Mouse (Mus musculus): ENCODE results near the gene 2310007B03Rik.

The 2310007B03Rik gene

DNA sequence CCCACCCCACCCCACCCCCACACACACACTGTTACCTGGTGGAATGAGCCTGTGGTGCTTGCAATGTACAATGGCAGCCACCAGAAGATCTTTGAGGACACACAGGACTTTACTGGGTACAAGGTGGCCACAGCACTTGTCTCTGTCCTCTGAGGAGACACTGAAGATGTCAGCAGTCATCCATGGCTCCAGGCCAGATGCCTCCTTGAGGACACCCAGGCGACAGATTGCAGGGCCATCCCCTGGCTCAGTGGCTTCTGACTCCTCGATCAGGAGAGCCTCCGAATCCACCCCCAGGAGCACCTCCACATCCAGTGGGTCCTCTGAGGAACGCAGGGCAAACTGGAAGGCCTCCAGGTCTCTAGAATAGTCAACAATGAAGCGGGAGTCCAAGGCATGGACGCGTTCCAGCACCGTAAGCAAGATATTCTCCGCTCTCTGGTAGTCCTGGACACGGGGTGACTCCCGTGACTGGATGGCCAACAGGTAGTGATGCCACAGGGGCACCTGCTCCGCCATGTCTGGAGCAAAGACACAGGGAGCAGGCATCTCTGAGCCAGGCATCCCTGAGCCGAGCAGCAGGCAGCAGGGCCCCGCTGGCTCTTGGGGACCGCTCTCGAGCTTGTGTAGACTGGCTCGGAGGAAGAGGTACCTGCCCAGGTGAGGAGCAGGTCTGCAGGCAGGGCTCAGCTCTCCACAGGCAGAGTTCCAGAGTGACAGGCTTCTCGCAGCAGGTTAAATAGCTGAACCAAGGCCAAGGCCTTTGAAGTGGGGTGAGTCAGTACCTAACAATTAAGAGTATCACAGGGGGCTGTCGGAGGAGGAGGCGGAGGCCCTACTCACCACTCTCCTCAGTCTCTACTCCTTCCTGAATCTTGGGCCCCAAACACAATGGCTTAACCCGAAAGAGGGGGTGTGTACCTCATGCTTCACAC is 915 bp downstream of the 2310007B03Rik start:
- DNase-seq (ENCODE audit: low read depth), result no peak

DNA sequence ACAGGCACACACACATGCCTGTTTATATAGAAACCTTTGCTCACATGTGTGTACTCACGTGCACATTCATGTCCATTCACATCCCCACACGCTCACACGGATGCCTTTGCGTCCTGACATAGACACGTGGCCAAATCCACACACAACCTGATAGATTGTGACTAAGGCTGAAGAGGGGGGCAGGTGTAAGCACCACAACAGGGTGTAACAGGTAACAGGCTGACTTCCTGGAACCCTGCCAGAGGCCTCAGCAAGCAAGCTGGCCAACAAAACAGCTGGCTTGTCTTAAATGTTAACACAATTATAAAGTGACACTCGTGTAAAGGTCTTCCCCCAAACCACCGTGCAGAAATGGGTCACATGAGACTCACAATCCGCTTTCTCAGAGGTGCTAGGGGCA is 1.8 kb downstream of the 2310007B03Rik start:
- DNase-seq (ENCODE audit: low read depth), result no peak

DNA sequence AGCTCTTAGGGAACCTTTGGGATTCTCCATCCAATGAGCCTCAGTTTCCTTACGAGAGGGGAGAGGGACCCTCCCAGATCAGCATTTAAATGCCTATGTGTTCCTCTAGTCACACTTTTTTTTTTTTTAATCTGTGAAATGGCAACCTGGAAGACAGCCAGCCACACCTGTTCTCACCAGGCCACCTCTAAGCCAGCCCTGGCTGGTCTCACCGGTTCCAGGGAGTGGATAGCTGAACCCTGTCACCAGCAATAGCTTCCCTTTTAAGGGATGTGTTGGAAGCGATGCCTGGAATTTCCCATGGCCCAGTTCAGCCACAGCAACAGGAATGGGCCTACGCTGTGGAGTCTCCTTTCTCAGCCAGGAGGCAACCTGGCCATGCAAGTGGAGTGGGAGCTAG is 3.2 kb downstream of the 2310007B03Rik start:
- DNase-seq (ENCODE audit: low read depth), result no peak

- no peak for DNase-seq (ENCODE audit: low read depth)
These were observed 9.7 kb downstream of the 2310007B03Rik start for GRCm38 (mm10) chr1:93150907-93151661.

GRCm38 (mm10) chr1:93144176-93144575 is 16.6 kb downstream of the 2310007B03Rik start:
- no peak for DNase-seq (ENCODE audit: low read depth)

DNA sequence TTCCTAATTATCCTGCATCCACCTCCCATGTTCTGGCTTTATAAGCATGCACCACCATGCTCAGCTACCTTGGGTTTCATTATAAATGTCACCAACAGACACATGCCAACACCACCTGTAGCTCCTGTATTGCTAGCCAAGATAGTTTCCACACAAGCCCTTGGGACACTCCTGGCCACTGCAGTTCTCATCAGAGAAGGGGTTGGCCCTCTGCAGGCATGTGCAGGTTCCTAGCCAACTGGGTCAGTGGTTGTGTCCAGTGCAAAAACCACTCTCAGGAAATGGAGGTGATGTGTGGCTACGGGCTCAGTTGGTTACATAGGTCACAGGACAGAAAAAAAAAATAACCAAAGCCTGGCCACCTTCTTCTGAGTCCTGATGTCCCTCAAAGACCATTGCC is 17.9 kb downstream of the 2310007B03Rik start:
- DNase-seq (ENCODE audit: low read depth), result no peak

- DNase-seq (ENCODE audit: low read depth), result no peak
These were observed 21.0 kb downstream of the 2310007B03Rik start for GRCm38 (mm10) chr1:93139713-93140112.

DNA sequence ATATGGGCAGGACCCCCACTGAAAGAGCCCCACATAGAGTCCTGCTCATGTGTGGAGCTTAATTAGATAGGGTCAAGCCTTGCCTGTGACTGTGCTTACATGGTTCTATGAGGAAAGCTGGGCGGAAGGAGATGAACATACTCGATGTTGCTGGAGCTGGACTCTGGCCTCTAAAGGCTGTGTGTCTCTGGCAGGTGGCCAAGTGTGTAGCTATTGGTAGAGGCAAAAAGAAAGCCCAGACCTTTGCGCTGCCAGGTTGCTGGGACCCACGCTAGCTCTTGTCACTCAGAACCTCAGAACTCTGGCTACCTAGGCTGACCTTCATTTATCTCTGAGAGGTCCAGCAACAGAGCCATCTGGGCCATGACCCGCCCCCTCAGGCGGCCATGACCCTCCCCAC is 22.2 kb downstream of the 2310007B03Rik start:
- no peak for DNase-seq (ENCODE audit: low read depth)

DNA sequence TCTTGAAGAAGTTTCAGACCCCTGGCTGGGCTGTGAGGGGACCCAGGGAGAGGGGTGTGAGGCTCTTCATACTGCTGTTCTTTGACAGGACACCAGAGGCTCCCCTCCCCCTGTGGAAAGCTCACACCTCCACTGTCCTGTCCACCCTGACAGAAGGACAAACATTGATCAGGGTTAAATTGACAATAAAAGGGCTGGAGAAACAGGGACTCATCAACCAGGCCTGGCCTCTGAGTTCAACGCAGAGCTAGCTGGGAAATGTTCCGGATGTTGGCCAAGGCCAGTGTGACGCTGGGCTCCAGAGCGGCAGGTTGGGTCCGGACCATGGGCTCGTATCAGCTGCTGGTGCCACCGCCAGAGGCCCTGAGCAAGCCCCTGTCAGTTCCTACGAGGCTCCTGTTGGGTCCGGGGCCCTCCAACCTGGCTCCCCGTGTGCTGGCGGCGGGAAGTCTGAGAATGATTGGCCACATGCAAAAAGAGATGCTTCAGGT is 25.7 kb downstream of the 2310007B03Rik start, which contains the start of gene Agxt:
Agxt (plus strand) TSS at position 205 of the 491 bp plus-strand sequence.
- DNase-seq (ENCODE audit: low read depth), result no peak

GRCm38 (mm10) chr1:93132676-93133075 is 28.1 kb downstream of the 2310007B03Rik start:
- DNase-seq (ENCODE audit: low read depth), result no peak

DNA sequence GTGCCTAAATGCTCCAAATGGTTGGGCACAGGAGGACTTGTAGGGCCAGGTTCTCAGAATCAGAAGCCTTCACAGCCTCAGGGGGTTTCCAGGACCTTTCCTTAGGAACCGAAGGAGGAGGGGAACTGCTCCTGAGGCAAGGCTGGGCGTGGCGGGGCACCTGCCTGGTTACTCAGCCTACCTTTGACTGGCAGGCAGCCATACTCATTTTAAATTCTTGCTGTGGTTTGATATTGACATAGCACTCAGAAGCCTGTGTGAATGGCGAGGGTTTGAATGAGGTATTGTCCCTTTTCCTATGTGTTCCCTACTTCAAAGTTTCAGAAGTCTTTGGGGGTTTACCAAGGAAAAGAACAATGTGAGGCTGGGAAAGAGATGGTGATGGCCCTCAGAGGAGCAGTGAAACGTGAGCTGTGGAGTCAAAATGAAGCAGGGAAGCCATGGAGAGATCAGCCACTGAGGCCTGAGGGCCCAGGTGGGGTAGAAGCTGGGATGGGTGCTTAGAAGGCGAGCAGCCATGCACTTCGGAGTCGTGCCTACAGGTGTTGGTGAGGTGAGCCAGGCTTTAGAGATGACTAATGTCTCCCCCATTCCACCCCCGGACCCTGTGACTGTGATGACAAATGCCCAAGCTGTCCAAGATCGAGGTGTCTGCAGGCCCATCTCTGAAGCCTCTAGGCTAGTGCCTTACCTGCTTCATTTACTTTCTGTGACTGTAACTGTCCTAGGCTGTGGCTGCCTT is 30.3 kb downstream of the 2310007B03Rik start:
- DNase-seq (ENCODE audit: low read depth), result no peak

- DNase-seq (ENCODE audit: low read depth), result peak; percentile 26
These were observed 31.9 kb downstream of the 2310007B03Rik start for GRCm38 (mm10) chr1:93128710-93129349.

DNA sequence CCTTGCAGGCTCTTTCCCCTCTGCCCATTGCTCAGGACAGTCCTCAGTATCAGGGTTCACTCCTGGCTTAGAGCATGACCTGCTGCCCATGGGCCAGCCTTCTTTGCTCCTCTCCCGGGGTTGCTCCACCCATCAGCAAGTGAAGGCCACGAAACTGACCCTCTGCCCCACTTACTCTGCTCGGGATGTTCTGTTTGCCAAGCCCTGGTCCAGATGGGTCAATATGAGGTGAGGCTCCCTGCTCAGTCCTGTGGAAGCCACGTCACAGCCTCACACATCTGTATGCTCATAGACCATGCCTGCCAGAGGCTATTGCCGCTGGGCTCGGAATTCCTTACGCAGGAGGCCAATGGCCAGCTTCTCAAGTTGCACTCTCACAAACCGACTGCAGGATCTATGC is 32.5 kb downstream of the 2310007B03Rik start:
- no peak for DNase-seq (ENCODE audit: low read depth)

- peak; percentile 78 for DNase-seq (ENCODE audit: low read depth)
These were observed 35.5 kb downstream of the 2310007B03Rik start for GRCm38 (mm10) chr1:93125256-93125655.

DNA sequence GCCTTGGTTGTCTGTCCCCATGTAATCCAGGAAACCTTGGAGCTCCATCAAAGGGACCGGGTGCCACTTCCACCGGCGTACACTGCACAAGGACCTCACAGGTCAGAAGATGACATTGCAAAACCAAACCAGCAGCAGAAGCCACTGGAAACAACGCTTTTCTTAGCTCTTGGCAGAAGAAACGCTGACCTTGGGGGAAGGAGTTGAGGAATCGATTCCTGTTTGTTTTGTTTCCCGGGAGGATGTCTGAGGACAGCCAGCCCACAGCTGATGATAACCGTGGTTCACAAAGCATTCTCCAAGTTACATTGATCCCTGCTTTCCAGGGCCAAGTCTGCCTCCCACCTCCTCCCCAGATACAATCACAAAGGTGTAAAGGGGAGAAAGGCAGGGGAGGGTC is 36.7 kb downstream of the 2310007B03Rik start:
- peak; percentile 4 for DNase-seq (ENCODE audit: low read depth)

DNA sequence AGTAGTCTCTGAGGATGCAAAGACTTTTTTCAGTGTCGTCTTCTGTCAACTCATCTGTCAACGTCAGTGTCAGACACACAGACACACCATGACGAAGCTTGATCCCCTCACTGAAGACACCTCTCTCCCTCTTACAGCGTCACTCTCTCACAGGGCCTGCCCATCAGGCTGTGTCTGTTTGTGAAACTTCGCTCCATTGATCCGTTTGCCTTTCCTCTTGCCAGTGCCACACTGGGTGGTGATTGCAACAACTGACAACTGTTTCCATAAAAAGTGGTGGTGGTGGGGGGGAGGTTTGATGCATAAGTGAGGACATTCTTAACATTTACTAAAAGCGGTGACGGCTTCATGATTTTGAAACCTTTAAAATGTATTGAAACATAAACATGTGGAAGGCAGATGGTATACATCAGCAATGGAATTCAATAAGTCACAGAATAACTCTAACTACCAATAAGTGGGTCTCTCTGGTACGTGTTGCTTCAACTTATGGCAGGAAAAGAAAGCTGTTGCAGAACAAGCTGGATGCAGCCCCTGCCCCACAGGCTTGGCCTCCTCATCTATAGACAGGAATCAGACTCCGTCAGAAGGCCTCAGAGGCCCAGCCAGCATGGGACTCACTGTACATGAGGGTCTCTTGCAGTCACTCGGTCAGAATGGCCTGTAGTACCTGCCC is 37.4 kb downstream of the 2310007B03Rik start:
- DNase-seq (ENCODE audit: low read depth), result no peak

DNA sequence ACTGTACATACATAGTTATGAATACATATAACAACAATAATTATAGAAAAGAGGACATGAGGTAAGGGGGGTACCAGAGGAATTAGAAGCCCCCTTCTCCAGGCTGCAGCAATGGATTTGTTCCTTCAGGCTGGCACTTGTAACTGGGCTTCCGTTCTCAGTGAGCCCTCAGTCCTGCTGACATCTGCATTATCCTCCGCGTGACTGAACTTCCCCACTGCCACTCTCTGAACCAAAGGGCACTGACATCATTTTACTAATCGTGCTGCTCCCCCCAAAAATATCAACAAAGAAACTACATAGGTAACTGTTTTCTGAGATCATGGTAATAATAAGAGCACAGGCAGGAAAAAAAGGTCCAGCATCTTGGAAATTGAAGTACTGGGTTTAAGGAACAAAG is 41.9 kb downstream of the 2310007B03Rik start:
- no peak for DNase-seq (ENCODE audit: low read depth)

- no peak for DNase-seq (ENCODE audit: low read depth)
These were observed 45.3 kb downstream of the 2310007B03Rik start for GRCm38 (mm10) chr1:93115471-93115870.

- DNase-seq (ENCODE audit: low read depth), result peak; percentile 12
These were observed 45.9 kb downstream of the 2310007B03Rik start for GRCm38 (mm10) chr1:93114713-93115463.

GRCm38 (mm10) chr1:93102700-93103099 is 58.0 kb downstream of the 2310007B03Rik start:
- no peak for DNase-seq (ENCODE audit: low read depth)
